Comparison of ENCODE assay signal across 20 mouse cellular contexts in genomic region chr6:112223877-112224632, GRCm38 (mm10). TPM values are rescaled to one million over a fixed set of nuclear protein-coding genes. Genes with fewer than 3 reads are reported as not detected.
DNase-seq lines count a peak whose midpoint lies in the region.
"Had no signal": no experiment of that assay in that cellular context is flagged by ENCODE, and none has a peak within 500 bp of the region (broad histone marks: within the 10 kb centered on the region; RNA-seq: fewer than 3 reads in every experiment).

No protein-coding gene starts in this region.

- intact Hi-C loops in left cerebral cortex, postnatal 10 days (cut with DNase I): no loop called here

- DNase-seq in left cerebral cortex, postnatal 10 days (ENCODE audit: extremely low spot score in 1 of 2, low spot score in 2 of 2): peak; percentile 53
- DNase-seq in left cerebral cortex, adult 8-10 months (ENCODE audit: low spot score in 2 of 2): no peak
- peak; percentile 20 for DNase-seq in lung, postnatal 14 days
- no peak for DNase-seq in lung, postnatal 25 days (ENCODE audit: low spot score)
- peak; percentile 61 for DNase-seq in Muller cell, postnatal 12 days (ENCODE audit: inconsistent ontology term)
- DNase-seq in brain, adult 2 months (ENCODE audit: low read depth, low spot score): peak; percentile 32
- DNase-seq in urinary bladder, adult 18-20 months (ENCODE audit: low spot score in 2 of 2): no peak
- DNase-seq: adrenal gland, adult 2 months; B cell, adult 2 months; cerebellum, adult 8-10 months; cerebellum, postnatal 25 days; gastrocnemius, postnatal 14 days; heart, adult 18-20 months; heart, postnatal 4 days; kidney, adult 8-10 months; kidney, postnatal 4 days; liver, postnatal 0 days; midbrain, embryonic 14.5 days; thymus, postnatal 14 days had no signal

RNA-seq across cellular contexts. Expression of gene Lmcd1, which starts 49.5 kb away (rescaled TPM):
- 10 to 100 TPM; 15.3 to 15.6 TPM for total RNA-seq in left cerebral cortex, postnatal 10 days (2021)
- total RNA-seq in left cerebral cortex, adult 8-10 months (2022): 10 to 100 TPM in 1 of 4 experiments, 1 to 10 TPM in 3; 8.7 to 10.8 (median 9.5) TPM
- total RNA-seq: monocyte, adult 5-6 weeks had no signal

Comparison
In these comparisons a context has a peak if more than half of its experiments do, and no peak if none do; other contexts are left out.
1. DNase-seq: peak in left cerebral cortex, postnatal 10 days (2 of 2), lung, postnatal 14 days (single experiment), Muller cell, postnatal 12 days (single experiment) and brain, adult 2 months (single experiment); none in left cerebral cortex, adult 8-10 months (0 of 2), lung, postnatal 25 days (single experiment) and urinary bladder, adult 18-20 months (0 of 2).